Mouse (Mus musculus) right cerebral cortex, adult 18-20 months (tissue): ENCODE measurements around the gene Cfap74.
"Not testable (repeated sequence)": the region's sequence is repeated elsewhere in the genome, so short reads cannot be mapped to it uniquely, and the experiment has no call there.

ENCODE experiments used
- DNase-seq: peaks from one replicate; pipeline ENCODE4 v3.0.0; 2022; ENCODE audit warnings: mixed read lengths

Cfap74 gene

GRCm38 (mm10) chr4:155412124-155412523, 3.1 kb downstream of the Cfap74 start:
- DNase-seq = no peak

- DNase-seq = no peak
Observed at GRCm38 (mm10) chr4:155413641-155414335, 4.8 kb downstream of the Cfap74 start.

DNA sequence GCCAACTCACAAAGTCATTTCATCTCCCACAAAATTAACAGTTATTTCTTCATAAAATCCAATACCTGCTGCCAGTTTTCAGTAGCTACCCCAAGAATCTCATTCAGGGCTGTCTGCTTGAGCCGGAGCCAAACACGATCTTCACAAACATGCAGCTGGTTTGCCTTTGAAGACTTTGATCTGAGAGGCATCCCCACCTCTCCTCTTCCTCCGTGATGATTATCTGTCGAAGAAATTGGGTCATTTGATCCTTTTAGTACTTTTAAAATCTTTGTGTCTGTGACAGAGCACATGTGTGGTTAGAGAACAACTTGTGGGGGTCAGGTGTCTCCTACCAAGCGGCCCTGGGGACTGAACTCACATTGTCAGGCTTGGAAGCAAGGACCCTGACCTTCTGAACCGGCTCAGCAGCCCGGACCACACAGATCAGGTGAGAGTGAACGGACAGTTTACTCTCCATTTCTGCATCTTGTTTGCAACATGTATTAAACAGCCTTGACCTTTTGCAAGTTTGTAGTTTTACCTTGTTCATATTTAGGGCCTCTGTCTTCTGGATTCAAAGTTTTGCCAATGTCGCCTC, 5.8 kb downstream of the Cfap74 start:
- no peak for DNase-seq

GRCm38 (mm10) chr4:155420137-155420536, 11.1 kb downstream of the Cfap74 start:
- no peak for DNase-seq

- not testable (repeated sequence) for DNase-seq
Observed at GRCm38 (mm10) chr4:155421412-155422370, 12.7 kb downstream of the Cfap74 start.

DNA sequence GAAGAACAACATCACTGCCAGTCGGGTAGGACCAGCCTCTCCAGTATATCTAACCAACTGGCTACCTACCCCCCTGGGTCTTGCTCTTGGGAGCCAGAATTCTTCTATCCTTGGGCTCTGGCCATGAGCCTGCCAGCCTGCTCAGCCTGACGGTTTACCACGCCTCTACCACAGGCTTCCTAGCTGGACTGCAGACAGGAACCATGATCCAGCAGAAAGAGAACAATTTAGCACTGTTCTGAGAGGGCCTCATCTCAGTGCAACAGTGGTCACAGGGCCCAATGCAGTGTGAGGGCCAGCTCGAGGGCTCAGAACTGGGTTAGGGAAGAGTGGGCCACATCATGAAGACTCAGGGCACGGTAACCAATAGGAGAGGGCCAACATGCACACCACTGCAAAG, 15.0 kb downstream of the Cfap74 start:
- no peak for DNase-seq

DNA sequence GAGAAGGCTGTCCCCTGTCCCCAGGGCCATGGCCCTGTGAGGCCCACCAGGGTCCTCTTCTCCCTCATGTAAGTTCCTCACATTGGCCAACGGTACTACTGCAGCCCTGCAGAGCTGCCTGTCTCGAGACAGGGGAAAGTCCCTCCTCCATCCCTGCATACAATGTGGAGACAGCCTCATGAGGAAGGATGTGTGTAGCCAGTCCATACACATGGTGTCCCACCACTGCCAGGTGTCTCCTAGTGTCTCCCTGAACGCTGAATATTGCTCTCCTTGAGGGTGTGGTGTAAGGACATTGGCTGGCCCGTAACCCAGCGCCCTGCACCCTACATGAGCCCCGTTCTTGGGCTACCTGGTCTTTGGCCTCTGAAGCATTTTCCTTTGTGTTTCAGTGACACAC, 17.3 kb downstream of the Cfap74 start:
- DNase-seq = no peak

DNA sequence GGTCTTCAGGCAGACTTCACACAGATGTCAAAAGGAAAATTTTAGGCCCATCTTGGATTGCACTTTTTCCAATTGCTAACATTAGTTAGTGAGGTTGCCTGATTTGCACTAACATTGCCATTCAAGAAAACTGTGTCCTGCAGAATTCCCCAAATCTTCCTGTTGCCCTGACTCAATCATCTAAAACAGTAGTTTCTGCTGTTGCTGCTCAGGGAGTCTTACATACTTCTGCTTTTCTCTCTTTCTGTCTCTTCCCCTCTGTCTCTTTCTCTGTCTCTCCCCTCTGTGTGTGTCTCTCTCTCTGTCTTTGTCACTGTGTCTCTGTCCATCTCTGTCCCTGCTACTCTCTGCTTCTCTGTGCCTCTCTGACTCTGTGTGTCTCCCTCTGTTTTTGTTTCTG, 19.5 kb downstream of the Cfap74 start:
- no peak for DNase-seq

- no peak for DNase-seq
Observed at GRCm38 (mm10) chr4:155429202-155429601, 20.2 kb downstream of the Cfap74 start.

DNA sequence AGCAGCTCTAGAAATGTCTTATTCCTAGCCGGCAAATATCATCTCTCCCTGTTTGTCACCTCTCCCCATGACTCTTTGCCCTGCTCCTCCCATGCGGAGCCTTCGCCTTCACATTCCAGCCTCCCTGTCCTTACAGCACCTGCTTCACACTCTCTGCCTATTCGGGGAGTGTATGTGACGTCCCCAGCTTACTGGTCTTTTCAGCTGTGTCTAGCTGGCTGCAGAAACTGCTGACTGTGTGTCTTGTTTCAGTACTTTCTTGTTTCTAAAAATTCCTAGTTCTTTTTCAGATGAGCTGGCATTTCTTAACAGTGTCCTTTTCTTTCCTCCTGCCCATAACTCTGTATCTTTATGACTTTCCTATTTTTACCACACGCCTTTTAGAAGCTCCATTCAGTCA, 23.4 kb downstream of the Cfap74 start:
- DNase-seq = no peak

GRCm38 (mm10) chr4:155433993-155434392, 25.0 kb downstream of the Cfap74 start:
- no peak for DNase-seq

DNA sequence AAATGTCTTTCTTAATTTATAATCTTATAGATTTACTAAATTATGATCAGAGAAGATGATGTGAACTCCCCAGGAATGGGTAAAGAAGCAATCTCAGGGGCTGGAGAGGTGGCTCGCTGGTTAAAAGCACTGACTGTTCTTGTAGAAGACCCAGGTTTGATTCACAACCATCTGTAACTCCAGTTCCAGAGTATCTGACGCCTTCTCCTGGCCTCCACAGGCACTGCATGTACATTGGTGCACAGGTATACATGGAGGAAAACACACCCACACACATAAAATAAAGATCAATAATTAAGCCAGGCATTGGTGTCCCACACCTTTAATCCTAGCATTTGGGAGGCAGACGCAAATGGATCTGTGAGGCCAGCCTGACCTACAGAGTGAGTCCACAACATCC, 33.8 kb downstream of the Cfap74 start:
- no peak for DNase-seq

- DNase-seq = no peak
Observed at GRCm38 (mm10) chr4:155451597-155451996, 42.6 kb downstream of the Cfap74 start.

DNA sequence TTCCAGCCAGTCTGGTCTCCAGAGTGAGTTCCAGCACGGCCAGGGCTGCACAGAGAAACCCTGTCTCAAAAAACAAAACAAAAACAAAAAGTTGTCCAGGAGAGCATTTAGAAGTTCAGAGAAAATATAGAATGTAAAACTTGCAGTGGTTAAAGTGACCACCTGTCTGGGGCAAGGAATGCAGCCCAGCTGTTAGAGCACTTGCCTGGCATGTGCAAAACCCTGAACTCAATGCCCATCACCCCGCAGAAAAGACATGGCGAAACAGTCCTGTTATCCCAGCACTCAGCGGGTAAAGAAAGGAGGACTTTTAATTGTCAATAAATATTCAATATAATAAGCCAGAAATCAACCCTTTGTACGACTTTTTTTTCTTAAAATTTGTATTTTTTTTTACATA, 49.6 kb downstream of the Cfap74 start:
- no peak for DNase-seq

GRCm38 (mm10) chr4:155463050-155463449, 54.1 kb downstream of the Cfap74 start:
- DNase-seq = no peak

DNA sequence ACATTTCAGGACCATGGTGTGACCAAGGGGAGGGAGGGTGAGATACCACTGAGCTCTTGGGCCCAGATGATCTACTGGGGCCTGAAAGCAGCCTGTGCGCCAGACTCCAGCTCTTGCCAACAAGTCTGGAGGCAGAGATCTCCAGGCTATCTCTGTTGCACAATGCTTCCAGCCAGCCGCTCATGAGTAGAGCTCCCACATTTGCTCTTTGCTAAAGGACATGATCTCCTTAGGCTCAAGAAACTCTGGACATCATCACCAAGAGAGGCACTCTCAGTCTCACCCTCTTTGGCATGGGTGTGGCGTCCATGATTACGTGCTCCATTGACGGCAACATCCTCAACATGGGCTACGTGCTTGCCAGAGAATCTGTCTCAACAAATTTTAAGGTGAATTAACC, 54.6 kb downstream of the Cfap74 start:
- no peak for DNase-seq

GRCm38 (mm10) chr4:155464061-155464460, 55.1 kb downstream of the Cfap74 start:
- DNase-seq = no peak

DNA sequence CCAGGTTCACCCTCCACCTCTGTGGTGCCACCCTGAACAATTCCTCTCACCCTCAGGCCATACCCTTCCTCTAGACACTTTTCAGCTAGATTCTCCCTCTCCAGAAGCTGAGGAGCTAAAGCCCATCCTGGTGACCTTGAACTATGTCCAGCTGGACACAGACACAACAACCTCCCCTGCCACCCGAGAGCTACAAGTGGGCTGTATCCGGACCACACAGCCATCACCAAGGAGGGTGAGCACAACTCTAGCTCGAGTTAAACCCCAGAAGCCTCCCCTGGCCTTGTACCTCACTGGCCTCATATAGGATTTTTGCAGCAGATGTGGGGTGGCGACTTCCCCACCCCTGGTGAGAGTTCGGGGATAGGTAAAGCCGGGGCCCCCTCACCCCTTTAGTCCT, 56.6 kb downstream of the Cfap74 start:
- DNase-seq = no peak

DNA sequence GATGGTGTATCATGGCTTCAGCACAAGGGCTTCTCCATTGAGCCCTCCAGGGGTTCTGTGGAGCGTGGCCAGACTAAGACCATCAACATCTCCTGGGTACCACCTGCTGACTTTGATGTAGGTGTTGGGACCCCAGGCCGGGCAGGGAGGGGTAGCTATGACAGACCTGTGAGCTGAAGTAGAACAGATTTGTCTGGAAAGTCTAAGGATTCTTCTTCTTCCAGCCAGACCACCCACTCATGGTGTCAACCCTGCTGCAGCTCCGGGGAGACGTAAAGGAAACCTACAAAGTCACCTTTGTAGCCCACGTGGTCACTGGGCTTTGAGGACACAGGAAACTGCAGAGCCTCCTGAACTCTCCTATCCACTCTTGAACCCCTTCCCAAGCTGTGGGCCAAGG, 57.1 kb downstream of the Cfap74 start:
- no peak for DNase-seq

DNA sequence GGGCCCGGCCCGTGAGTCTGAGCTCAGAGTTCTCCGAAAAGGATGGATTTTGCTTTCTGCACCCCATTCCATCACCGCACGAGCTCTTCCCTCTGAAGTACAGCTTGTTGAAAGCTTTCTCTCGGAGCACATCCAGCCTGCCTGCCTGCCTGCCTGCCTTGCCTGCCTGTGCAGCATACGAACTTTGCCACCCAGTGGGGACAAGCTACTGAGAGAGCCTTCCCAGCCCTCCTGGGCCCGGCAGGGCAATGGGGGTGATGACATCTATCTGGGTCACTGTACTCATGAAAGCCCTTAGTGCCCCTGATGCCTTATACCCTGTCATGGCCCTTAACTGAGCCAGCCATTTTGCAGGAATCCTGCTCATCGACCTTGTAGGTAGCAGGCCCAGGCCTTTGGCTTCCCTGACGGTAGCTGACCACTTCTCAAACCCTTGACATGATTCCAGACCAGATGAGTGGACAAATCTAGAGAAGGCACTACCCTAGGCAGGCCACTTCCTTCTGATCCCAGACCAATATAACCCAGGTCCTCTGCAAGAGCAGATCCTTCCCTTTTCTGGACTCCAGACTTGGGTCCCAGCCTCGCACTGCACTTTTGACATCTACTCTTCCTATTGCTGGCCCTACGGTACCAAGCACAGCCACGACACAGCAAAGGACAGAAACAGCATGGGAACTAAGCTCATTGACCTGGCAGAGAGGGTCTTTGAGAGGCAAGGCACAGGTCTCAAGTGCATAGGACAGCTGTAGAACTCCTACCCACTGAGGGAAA, 58.4 kb downstream of the Cfap74 start:
- DNase-seq = no peak

DNA sequence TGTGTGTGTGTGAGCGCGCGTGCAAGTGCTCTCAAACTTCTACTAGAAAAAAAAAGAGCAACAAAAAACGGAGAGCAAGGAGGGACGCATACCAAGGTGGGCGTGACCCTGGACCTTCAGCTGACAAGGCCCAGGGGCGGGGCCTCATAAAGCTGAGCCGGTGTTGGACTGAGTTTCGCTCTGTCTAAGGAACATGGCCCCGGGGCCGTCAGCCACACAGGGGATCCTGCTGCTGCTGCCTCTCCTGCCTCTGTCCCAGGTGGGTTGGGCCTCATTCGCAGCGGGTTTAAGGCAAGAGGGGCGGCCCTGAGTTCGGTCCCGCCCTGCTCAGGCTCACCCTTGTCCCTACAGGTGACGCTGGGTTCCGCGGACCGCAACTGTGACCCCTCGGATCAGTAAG, 60.0 kb downstream of the Cfap74 start, which contains the start of gene Tmem52:
Gene Tmem52, plus strand, starts transcription at position 163 of the 400 bp plus-strand sequence.
- DNase-seq = no peak

DNA sequence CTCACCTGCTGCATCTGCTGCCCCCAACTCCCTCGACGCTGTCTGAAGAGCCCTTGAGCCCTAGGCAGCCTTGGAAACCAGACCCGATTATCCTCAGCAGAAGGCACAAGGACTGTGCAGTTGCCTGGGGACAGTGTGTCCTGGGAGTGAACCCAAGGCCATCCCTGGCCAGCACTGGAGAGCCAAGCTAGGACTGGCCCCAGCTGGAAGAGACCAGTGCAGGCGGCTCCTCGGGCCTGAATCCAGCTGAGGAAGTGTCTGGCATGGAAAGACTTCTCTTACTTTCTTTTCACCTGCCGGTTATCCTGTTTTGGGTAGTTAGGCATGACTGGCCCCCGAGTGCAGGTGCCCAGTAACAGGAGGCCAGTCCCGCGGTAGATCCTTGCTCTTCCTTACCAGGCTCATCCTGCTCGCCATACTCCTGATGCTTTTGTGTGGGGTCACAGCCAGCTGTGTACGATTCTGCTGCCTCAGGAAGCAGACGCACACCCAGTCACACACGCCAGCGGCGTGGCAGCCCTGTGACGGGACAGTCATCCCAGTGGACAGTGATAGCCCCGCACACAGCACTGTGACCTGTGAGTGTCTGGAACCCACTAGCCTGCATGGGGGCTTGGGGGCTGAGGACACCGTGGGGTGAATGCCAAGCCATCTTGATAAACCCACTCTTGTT, 60.7 kb downstream of the Cfap74 start:
- DNase-seq = peak; percentile 28
